Mouse (Mus musculus): Measurements from ENCODE around the gene Eif3l. TPM values are rescaled to one million over a fixed set of nuclear protein-coding genes. Genes with fewer than 3 reads are reported as not detected.

Gene Eif3l
- total RNA-seq, 2 experiments from 2014 or later, result 103 to 109 TPM

DNA sequence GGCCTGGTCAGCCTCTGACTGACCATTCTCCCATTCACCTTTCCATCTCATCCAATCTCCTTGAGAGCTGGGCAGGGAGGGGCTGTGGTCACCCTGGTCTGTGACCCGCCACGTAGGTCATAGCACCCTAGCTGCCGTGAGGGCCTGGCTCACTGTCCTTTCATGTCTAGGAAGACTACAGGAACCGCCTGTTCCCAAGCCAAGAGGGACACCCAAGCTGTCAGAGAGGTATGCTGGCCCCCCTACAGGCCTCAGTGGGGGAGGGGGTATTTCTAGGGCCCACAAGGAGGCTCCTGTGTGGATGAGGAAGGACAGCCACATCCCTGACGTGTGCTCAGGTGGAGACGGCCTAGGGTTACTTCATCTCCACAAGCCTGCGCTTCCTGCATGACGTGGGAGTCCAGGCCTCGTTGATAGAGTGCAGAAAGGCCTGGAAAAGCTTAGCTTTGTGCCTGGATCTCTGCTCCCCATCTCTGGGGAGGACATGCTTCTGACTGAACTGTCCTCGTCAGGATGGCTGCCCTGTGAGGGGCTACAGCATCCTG, 49.4 kb downstream of the Eif3l start:
- no peak for DNase-seq

DNA sequence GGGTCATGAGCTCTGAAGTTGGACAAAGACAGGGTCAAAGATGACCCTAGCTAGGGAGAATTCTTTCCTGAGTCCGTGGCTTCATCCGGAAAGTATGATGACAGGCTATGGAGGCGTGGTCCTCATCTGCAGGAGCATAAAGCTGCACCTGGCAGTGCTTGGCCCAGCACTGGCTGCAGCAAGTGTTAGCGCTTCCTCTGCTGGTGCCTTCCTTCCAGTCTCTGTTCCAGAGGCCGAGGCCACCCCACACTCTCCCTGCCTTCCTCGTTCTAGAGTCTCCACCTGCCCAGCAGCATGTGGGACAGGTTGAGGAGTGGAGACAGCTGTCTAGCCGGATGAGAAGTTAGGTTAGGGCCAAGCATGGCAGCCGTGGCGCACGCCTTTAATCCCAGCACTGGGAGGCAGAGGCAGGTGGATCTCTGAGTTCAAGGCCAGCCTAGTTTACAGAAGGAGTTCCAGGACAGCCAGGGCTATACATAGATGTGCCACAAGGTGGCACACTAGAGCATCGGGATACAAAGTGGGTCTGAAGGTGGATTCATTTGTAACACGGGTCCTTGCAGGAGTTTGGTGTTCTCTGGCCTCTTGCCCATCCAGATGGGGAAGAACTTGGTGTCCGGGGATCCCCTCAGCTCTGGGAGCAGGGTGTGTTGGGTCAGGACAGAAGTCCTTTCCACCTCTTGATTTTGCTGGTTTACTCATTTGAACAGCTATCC, 51.4 kb downstream of the Eif3l start:
- peak; percentile 72 for DNase-seq

- DNase-seq, result no peak
Measured at GRCm38 (mm10) chr15:79127101-79127500, 52.1 kb downstream of the Eif3l start.

- DNase-seq, result no peak
Measured at GRCm38 (mm10) chr15:79128208-79128607, 53.2 kb downstream of the Eif3l start.

DNA sequence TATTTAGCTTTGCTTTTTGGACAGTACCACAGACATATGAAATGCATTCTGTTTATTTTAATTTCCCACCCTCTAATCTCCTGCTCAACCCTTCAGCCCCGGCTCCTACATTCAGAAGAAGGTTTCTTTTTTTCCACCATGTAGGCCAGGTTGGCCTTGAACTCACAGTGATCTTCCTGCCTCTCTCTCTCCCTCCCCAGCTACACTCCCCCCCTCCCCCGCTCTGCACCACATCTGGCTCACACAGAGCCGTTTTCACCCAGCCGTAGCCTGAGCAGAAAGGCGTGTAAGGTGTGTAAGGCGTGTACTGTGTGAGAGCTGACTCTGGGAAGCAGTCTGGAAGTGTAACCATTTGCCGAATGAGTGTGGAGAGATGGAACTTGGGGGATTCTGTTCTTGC, 54.3 kb downstream of the Eif3l start:
- no peak for DNase-seq

GRCm38 (mm10) chr15:79130782-79131181, 55.8 kb downstream of the Eif3l start:
- no peak for DNase-seq

DNA sequence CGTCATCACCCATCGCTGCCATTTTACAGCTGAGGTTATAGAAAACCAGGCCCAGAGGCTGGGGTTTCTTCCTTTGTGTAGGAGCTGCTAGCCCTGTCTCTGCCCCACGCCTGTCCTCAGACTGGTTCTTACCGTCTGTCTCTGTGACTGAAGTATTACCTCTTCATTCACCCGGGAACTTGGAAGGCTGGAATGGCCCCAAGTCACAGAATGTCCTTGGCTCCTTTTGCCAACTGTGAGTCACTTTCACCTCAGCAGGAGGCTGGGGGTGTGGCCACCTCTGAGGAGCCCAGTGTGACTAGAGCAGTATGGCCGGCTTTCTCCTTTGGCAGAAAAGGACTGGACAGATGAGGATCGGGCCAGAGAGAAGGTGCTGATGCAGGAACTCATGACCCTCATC, 56.5 kb downstream of the Eif3l start:
- peak; percentile 78 for DNase-seq

DNA sequence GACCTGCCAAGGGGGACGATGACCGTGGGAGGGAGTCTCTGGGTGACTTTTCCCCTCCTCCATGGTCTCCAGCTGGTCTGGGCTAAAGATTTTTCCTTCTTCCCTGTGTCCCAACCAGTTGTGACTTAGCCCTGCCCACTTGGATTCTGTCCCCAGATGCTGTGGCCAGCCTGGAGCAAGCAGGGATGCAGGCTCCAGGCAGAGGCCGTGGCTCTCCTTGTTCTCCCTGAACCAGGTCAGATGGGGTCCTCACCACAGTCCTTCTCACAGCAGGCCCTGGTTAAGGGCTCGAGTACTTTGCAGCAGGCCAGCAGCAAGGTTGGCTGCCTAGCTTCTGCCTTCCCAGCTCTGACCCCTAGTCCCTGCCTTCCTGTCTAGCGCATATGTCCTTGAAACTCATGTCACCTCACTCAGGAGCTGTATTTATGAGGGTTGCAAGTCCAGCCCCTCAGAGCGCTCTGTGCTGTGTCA, 58.2 kb downstream of the Eif3l start:
- peak; percentile 63 for DNase-seq

- no peak for DNase-seq
Measured at GRCm38 (mm10) chr15:79134496-79135270, 59.7 kb downstream of the Eif3l start.

DNA sequence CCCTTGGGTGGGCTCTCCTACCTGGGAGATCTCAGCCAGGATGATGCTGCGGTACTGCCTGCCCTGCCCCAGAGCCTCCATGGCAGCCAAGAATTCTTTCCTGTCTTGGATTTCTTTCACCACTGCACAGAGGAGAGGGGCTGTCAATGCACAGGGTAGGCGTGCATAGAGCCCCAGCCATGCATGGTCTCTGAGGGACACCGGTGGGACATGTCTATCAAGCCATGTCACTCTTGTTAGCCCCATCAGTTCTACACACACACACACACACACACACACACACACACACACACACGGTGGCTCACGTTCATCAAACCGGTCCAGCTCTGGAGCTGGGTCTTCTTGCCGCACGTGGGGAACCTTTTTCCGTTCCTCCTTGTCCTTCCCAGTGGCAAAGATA, 60.4 kb downstream of the Eif3l start:
- no peak for DNase-seq

- no peak for DNase-seq
Measured at GRCm38 (mm10) chr15:79135783-79136575, 61.0 kb downstream of the Eif3l start.

DNA sequence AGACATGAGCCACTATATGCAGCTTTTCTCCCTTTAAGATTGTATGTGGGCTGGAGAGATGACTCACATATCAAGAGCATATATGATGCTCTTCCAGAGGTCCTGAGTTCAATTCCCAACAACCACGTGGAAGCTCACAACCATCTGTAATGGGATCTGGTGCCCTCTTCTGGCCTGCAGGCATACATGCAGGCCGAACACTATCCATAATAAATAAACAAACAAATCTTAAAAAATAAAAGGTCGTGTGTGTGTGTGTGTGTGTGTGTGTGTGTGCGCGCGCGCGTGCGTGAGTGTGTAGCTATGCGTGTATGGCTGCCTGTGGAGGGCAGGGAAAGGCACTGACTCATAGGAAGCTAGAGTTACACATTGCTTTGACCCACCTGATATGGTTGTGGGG, 64.7 kb downstream of the Eif3l start:
- no peak for DNase-seq

GRCm38 (mm10) chr15:79140866-79141565, 66.0 kb downstream of the Eif3l start, which contains the start of the genes Polr2f and 1700088E04Rik:
Gene Polr2f, plus strand, starts transcription at chr15:79141009.
Gene 1700088E04Rik, minus strand, starts transcription at chr15:79141253.
- DNase-seq, result peak; percentile 97

DNA sequence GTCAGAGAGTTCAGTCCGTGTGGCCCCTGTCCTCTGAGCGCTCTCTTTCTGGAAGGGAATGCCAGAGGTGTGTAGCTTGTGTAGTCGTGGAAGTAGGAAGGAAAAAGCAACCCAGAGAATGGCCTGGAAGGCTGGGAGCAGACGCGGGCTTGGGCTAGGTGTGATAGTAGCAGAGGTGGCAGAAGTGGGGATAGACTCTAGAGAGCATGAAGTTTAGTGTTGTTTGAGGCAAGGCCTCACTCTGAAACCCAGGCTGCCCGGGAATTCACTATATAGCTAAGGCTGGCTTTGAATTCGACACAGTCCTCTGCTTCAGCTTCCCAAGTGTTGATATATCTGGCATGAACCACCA, 66.6 kb downstream of the Eif3l start:
- no peak for DNase-seq

GRCm38 (mm10) chr15:79143316-79143715, 68.3 kb downstream of the Eif3l start:
- no peak for DNase-seq

Other genes starting within 250 kb of the Eif3l start
- gene Cdc42ep1, start 232.6 kb upstream of the Eif3l start, total RNA-seq (2021), result 10 to 100 TPM; 55.3 to 59.9 TPM
- gene Lgals2, start 219.7 kb upstream of the Eif3l start, total RNA-seq (2021), result not detected
- gene Gga1, start 198.0 kb upstream of the Eif3l start, total RNA-seq (2021), result 10 to 100 TPM; 47.1 to 47.6 TPM
- under 1 TPM in 1 of 2 experiments, not detected in 1; 0.29 TPM for gene Gm49510, start 175.5 kb upstream of the Eif3l start, total RNA-seq (2021)
- 10 to 100 TPM in 1 of 2 experiments, 1 to 10 TPM in 1; 7.7 to 11.1 TPM for gene Sh3bp1, start 175.4 kb upstream of the Eif3l start, total RNA-seq (2021)
- 1 to 10 TPM; 9.3 to 9.4 TPM for gene Pdxp, start 161.3 kb upstream of the Eif3l start, total RNA-seq (2021)
- 100 to 1,000 TPM; 465 to 471 TPM for gene Lgals1, start 148.5 kb upstream of the Eif3l start, total RNA-seq (2021)
- gene Nol12, start 140.2 kb upstream of the Eif3l start, total RNA-seq (2021), result 10 to 100 TPM; 20.2 to 22.6 TPM
- gene Triobp, start 127.5 kb upstream of the Eif3l start, total RNA-seq (2021), result 10 to 100 TPM; 59.0 to 68.2 TPM
- gene H1f0, start 46.7 kb upstream of the Eif3l start, total RNA-seq (2021), result 100 to 1,000 TPM; 262 to 304 TPM
- gene Galr3, start 33.3 kb upstream of the Eif3l start, total RNA-seq (2021), result not detected
- gene Ankrd54, start 12.3 kb upstream of the Eif3l start, total RNA-seq (2021), result 10 to 100 TPM; 11.8 to 12.7 TPM
- 100 to 1,000 TPM in 1 of 2 experiments, 10 to 100 TPM in 1; 92.8 to 101 TPM for gene Micall1, start 33.7 kb downstream of the Eif3l start, total RNA-seq (2021)
- gene Polr2f, start 65.8 kb downstream of the Eif3l start, total RNA-seq (2021), result 100 to 1,000 TPM; 126 to 139 TPM
- gene 1700088E04Rik, start 66.1 kb downstream of the Eif3l start, total RNA-seq (2021), result 1 to 10 TPM; 1.2 to 2.1 TPM
- under 1 TPM; 0.55 to 0.90 TPM for gene Sox10, start 90.1 kb downstream of the Eif3l start, total RNA-seq (2021)
- 10 to 100 TPM; 24.5 to 26.0 TPM for gene Pick1, start 154.0 kb downstream of the Eif3l start, total RNA-seq (2021)
- under 1 TPM; 0.52 to 0.74 TPM for gene Gm49486, start 154.2 kb downstream of the Eif3l start, total RNA-seq (2021)
- under 1 TPM; 0.23 to 0.31 TPM for gene Slc16a8, start 179.6 kb downstream of the Eif3l start, total RNA-seq (2021)
- gene Baiap2l2, start 210.4 kb downstream of the Eif3l start, total RNA-seq (2021), result 1 to 10 TPM; 1.3 to 2.0 TPM